Mouse (Mus musculus) kidney, adult 8-10 months (tissue): ENCODE results near the gene Tsn.

Source experiments
- DNase-seq, 2 experiments: peaks; one replicate each; pipeline ENCODE4 v3.0.0; 2022

The Tsn gene

GRCm38 (mm10) chr1:118311622-118312326 is at the start of gene Tsn:
Tsn (minus strand) TSS chr1:118311739.
- DNase-seq: no peak

GRCm38 (mm10) chr1:118359071-118359761 is 47.7 kb upstream of the Tsn start:
- DNase-seq: no peak

GRCm38 (mm10) chr1:118349922-118350321 is 38.4 kb upstream of the Tsn start:
- no peak for DNase-seq

DNA sequence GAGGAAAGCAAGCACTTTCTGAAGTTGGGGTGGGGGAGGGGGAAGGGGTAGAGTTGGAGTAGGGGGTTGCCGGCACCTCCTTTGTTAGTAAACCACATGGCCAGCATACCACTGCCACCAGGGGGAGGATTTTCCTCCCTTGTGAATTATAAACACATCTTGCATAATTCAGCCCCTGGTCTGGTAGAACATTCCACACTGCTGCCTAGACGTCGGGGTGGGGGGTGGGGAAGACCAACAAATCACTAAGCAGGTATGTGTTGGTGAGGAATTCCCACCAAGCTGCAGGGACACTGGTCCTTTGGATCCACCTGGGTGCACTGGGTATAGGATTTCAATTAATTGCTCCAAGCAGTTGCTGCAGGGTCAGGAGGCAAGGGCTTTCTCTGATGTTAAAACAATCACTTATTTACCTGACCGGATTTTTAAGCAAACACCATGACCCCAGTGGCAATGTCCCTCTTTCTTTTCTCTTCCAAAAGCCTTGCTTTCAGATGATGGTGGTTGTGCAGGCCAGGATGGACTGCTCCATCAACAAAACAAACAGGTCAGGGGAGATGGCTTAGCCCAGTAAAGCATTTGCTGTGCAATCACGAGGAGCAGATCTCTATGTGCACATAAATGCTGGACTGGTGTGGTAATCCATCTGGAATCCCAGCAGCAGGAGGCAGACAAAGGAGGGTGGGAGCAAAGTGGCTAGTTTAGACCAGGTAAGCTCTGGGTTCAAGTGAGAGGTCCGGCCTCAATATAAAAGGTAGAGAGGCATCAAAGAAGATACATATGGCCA is 32.3 kb upstream of the Tsn start:
- DNase-seq: peak; percentile 23 to 48

DNA sequence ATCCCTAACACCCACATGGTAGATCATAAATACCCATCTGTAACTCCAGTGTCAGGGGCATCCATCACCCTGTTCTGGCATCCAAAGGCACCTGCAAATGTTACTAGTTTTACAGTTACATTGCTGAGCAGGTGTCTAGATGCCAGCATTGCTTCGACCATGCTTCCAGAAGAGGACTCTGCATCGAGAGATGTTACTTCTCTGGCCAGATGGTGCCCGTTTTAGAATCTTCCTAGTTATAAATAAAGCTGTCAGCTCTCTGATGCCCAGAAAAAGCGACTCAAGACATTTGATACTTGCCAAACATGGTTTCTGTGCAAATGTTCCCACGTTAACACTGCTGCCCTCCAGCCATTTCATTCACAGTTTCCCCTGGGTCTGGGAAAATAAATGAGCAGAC is 26.4 kb upstream of the Tsn start:
- DNase-seq: no peak

DNA sequence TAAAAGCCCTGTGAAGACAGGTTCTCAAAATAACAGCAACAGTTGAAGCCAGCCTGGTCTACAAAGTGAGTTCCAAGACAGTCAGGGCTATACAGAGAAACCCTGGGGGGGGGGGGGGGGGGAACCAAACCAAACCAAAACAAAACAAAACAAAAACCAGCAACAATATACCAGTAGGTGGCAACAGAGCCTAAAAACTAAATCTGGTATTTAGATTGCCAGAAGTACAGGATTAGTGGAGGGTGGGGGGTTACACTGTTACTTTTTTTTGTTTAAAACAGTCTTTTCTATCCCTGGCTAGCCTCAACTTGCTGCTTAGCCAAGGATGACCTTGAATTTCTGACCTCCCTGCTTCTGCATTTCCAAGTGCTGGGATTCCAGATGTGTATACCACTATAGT is 24.3 kb upstream of the Tsn start:
- DNase-seq: no peak

DNA sequence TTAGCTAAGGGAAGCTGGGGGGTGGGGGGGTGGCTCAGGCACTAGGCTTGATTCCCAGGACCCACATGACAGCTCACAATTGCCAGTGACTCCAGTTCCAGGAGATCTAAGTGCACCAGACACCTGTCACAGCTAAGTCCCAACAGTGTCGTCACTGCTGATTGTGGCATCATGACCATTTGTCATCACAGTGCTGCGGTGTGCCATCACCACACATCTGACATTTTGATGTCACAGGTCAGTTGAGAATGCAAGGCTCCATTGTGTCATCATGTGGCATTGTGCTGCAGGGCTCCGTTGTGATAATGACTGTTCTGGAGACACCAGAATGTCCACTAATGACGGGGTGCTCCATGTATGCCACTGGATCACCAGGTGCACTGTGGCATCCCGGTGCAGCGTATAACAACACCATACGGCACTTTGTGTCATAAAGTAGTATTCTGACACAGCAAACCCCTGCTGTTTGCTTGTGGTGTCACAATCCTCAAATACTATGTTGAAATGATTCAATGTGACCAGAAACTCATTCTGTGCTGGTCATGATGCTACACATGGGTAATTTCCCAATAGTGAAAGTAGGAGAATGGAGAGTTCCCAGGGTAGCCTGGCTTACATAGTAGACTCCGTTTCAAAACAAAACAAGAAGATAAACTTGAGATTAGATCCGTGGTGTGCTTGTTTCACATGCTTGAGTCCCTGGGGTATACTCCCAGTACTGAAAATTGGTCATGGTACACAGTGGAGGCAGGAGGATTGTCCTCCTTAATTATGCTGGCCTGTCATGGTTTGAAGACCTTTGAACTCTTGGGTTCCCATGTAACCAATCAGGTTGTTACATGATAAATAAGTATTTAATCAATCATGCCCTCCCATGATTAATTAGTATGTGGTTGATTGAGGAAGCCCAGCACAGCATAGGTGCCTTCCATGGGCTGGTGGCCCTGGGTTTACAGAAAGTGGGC is 23.5 kb upstream of the Tsn start:
- DNase-seq: no peak

DNA sequence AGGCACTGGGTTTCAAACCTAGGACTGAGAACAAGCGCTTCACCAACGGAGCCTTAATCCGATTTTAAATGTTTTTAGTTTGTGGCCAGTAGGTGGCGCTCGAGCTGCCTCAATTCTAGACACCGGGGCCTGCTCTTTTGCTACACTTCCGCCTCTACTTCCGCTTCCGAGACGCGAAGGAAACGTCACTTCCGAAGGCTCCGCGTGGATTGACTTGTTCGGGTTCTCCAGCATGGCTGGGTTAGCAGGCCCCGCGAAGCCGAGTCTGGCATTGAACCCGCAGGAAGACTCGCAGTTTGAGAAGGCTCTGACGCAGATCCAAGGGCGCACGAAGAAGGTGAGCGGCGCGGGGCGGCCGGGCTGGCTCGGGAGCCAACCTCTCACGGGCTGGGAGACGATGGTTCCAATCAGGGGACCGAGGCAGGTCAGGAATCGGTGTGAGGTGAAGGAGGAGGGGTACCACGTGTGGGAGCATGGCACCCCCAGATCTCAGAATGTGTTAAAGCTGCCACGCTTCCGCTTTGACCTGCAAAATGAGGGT is 10.2 kb upstream of the Tsn start, which contains the start of gene Nifk:
Gene Nifk, plus strand, starts transcription at position 179 of the 541 bp plus-strand sequence.
- peak; percentile 93 to 94 for DNase-seq

GRCm38 (mm10) chr1:118320696-118321095 is 9.2 kb upstream of the Tsn start:
- DNase-seq: peak in 1 of 2 experiments; percentile 52

DNA sequence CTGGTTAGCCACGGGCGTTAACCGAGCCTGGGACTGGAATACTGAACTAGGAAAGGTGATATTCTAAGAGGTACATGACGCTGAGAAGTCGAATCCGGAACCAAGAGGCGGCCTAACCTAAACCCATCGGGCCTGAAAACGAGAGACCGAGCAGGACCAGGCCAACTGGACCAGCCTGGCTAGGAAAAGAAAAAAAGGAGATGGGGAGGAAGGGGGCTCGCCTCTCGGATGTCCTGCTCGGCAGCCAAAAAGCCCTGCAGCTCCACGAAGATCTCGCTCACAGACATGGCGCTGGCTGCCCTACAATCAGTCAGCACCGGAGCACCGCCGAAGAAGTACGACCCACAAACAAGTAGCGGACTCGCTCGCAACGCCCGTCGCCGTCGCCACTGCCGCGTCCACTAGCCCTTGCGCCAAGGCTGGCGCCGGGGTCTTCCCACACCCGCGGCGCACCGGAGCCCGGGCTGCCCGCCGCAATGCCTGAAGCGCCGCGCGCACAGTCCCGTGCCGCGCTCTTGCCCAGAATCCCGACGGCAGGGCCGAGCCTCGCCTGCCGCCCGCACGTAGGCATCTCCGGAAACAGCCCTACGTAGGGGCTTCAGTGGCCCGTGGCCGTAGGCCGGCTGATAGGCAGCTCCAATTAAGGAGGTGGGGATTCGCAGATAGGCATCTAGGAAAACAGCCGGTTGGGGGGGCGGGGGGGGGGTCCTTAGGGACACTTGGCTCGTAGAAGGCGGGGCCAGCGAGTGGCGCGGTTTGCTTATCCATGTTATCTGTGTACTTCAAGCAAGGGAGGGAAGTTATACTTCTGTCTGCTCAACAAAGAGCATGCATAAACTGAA is 538 bp downstream of the Tsn start:
- DNase-seq: peak; percentile 84 to 86

DNA sequence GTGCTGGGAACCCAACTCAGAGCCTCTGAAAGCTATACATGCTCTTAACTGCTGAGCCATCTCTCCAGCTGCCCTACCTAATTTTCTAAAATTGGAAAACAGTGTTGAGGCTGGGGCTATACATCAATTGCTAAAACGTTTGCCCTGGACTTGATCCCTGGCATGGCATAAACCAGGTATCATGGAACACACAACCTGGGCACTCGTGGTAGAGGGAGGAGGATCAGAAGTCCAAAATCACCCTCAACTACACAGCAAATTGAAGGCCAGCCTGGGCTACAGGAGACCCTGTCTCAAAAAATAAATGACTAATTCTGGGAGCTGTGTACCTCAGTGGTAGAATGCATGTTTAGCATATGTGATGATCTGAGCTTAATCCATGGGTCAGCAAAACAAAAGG is 13.8 kb downstream of the Tsn start:
- no peak for DNase-seq

- no peak for DNase-seq
Measured at GRCm38 (mm10) chr1:118296673-118297072, 14.9 kb downstream of the Tsn start.

DNA sequence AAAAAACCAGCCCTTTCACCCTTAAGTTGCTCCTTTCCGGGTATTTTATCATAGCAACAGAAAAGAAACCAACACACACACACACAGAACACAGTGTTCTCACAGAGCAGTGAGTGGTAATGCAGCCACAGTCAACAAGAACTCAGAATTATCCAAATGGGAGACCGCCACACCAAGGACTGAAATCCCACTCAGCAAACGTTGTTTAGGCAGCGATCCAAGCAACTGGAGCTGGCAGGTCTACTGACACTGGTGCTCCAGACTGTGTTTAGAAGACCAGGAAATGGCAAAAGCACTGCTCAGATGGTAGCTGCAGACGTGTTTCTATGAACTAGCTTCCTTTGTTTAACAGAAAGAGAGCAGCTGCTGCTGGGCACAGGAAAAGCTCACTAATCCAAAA is 16.7 kb downstream of the Tsn start:
- DNase-seq: no peak

DNA sequence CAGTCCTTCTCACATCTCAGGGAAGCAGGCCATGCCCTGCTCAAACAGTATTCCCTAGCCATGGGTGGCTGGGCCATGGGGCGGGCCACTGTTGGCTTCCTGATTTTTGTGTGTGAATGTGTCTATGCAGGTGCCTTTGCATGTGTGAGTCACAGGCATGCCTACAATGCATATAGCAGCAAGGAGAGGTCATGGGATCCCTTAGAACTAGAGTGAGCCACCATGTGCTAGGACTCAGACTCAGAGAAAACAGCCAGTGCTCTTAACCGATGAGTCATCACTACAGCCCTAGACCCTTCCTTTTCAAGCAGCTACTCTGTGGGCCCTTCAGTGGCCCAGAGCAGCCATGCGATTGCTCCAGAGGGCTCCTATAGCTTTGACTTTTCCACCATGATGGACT is 17.3 kb downstream of the Tsn start:
- no peak for DNase-seq

DNA sequence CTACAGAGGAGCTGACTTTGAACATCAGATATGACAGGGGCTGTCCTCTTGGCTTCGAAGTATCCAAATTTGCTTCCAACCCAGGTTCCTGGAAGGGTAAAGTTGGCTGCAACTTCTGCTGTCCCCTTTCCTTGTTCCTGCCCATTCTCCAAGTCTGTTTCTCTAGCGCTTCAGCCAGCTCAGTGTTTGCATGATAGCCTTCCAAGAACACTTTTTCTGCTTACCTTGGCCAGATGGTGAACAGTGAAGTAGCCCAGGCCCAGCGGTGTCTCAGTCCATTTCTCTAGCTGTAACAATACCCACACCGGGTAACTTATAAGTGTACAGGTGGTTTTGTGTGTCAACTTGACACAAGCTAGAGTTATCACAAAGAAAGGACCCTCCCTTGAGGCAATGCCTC is 19.2 kb downstream of the Tsn start:
- DNase-seq: no peak

DNA sequence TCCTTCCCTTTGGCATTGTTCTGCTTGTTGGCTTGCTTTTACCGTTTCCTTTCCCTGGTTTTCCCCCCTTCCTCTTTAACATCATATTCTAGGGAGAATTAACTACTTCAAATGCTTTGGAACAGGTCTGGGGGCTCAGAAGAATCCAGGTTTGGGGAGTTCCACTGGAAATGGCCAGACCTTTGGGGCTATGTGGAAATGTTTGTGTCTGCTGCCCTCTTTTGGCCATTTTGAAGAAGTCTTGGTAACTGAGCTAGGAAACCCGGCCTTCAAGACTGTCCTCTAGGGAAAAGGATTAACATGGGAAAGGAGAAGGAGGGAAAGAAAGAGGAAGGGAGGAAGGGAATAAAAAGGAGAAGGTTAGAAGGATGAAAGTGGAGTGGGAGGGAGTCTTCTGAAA is 36.4 kb downstream of the Tsn start:
- peak in 1 of 2 experiments; percentile 1 for DNase-seq

DNA sequence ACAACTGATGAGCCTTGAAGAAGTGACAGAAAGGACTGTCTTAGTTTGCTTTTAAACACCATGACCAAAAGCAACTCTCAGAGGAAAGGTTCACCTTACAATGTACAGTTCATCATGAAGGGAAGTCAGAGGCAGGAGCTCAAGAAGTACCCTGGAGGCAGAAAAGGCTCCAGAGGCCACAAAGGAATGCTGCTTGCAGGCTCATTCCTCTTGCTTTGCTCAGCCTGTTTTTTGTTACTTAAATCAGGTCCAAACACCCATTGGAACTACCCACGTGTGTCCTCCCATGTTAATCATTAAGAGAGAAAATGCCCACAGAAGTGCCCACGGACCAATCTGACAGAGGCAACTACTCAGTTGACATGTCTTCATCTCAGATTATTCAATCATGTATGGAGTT is 59.6 kb downstream of the Tsn start:
- no peak for DNase-seq
